ENCODE assay signal across 17 mouse cellular contexts in genomic region chr3:116398543-116398942, GRCm38 (mm10). TPM values are rescaled to one million over a fixed set of nuclear protein-coding genes. Genes with fewer than 3 reads are reported as not detected.
DNase-seq lines count a peak whose midpoint lies in the region; ATAC-seq and TF ChIP-seq lines count a peak whose summit lies in the region.
"Had no signal": no experiment of that assay in that cellular context is flagged by ENCODE, and none has a peak within 500 bp of the region (broad histone marks: within the 10 kb centered on the region; RNA-seq: fewer than 3 reads in every experiment).

No protein-coding gene starts in this region.

- H3K9me3 ChIP-seq in hindbrain, embryonic 13.5 days = no peaks in the 10 kb centered on the region
- no peaks in the 10 kb centered on the region for H3K9me3 ChIP-seq in hindbrain, postnatal 0 days (ENCODE audit: low read length)
- no peaks in the 10 kb centered on the region for H3K9me3 ChIP-seq in forebrain, postnatal 0 days (ENCODE audit: low read length)
- H3K9me3 ChIP-seq: embryonic facial prominence, embryonic 13.5 days; heart, embryonic 15.5 days had no signal

- 78% methylated on average over 10 of the region's 10 CpGs for WGBS in hindbrain, embryonic 13.5 days
- WGBS in hindbrain, postnatal 0 days = 73% methylated on average over 10 of the region's 10 CpGs
- 53% methylated on average over 10 of the region's 10 CpGs for WGBS in forebrain, postnatal 0 days

- H3K4me2 ChIP-seq in hindbrain, embryonic 13.5 days = peak overlapping the region; percentile 6; the same call in 1 of the 2 replicates
- H3K4me2 ChIP-seq in hindbrain, postnatal 0 days (ENCODE audit: low read depth, low read length) = no peak overlapping the region
- peak overlapping the region; percentile 33 for H3K4me2 ChIP-seq in forebrain, postnatal 0 days (ENCODE audit: low read depth)
- H3K4me2 ChIP-seq: embryonic facial prominence, embryonic 13.5 days; heart, embryonic 15.5 days had no signal

- H3K27me3 ChIP-seq in hindbrain, embryonic 13.5 days = no peaks in the 10 kb centered on the region
- H3K27me3 ChIP-seq in hindbrain, postnatal 0 days (ENCODE audit: insufficient read depth, low read length) = no peaks in the 10 kb centered on the region
- no peaks in the 10 kb centered on the region for H3K27me3 ChIP-seq in forebrain, postnatal 0 days (ENCODE audit: insufficient read depth, low read length)
- H3K27me3 ChIP-seq: embryonic facial prominence, embryonic 13.5 days; heart, embryonic 15.5 days; Patski had no signal

- no peaks in the 10 kb centered on the region for H3K36me3 ChIP-seq in hindbrain, embryonic 13.5 days
- H3K36me3 ChIP-seq in hindbrain, postnatal 0 days (ENCODE audit: insufficient read depth, low read length) = no peaks in the 10 kb centered on the region
- no peaks in the 10 kb centered on the region for H3K36me3 ChIP-seq in forebrain, postnatal 0 days (ENCODE audit: insufficient read depth)
- H3K36me3 ChIP-seq: embryonic facial prominence, embryonic 13.5 days; heart, embryonic 15.5 days had no signal

- H3K27ac ChIP-seq in hindbrain, embryonic 13.5 days = no peak overlapping the region
- H3K27ac ChIP-seq in hindbrain, postnatal 0 days = no peak overlapping the region
- H3K27ac ChIP-seq in forebrain, postnatal 0 days (ENCODE audit: low read depth, low read length) = 0 out of 2 replicates have a peak overlapping the region, but pooled peaks have one; percentile 3
- H3K27ac ChIP-seq: heart, embryonic 15.5 days had no signal

- no peak overlapping the region for H3K4me3 ChIP-seq in hindbrain, embryonic 13.5 days
- no peak overlapping the region for H3K4me3 ChIP-seq in hindbrain, postnatal 0 days (ENCODE audit: low read length)
- 0 out of 2 replicates have a peak overlapping the region, but pooled peaks have one; percentile 5 for H3K4me3 ChIP-seq in forebrain, postnatal 0 days (ENCODE audit: low read depth, low read length)
- H3K4me3 ChIP-seq: embryonic facial prominence, embryonic 13.5 days; heart, embryonic 15.5 days had no signal

- H3K9ac ChIP-seq in hindbrain, embryonic 13.5 days = no peak overlapping the region
- H3K9ac ChIP-seq in hindbrain, postnatal 0 days (replicated peaks; ENCODE audit: low read length) = no peak overlapping the region
- no peak overlapping the region for H3K9ac ChIP-seq in forebrain, postnatal 0 days
- H3K9ac ChIP-seq: embryonic facial prominence, embryonic 13.5 days; heart, embryonic 15.5 days had no signal

- no peak for ATAC-seq in hindbrain, embryonic 13.5 days (ENCODE audit: low FRiP score)
- no peak for ATAC-seq in hindbrain, postnatal 0 days
- peak; percentile 20 for ATAC-seq in forebrain, postnatal 0 days
- ATAC-seq: Patski had no signal

- no peak for TF ChIP-seq CTCF in hindbrain, postnatal 0 days (IDR thresholded peaks at IDR 0.05; ENCODE audit: low read depth)
- no peak for TF ChIP-seq CTCF in forebrain, postnatal 0 days (IDR thresholded peaks at IDR 0.05; ENCODE audit: low read depth)

- H3K4me1 ChIP-seq in hindbrain, embryonic 13.5 days (replicated peaks) = peaks cover 19% of the 10 kb centered on the region
- H3K4me1 ChIP-seq in hindbrain, postnatal 0 days (ENCODE audit: insufficient read depth, low read length) = no peaks in the 10 kb centered on the region
- H3K4me1 ChIP-seq in forebrain, postnatal 0 days (ENCODE audit: insufficient read depth) = 0 out of 2 replicates have a peak, but pooled peaks cover 4% of the 10 kb centered on the region
- H3K4me1 ChIP-seq: heart, embryonic 15.5 days had no signal

- no peak for DNase-seq in hindbrain, postnatal 0 days (ENCODE audit: low spot score)
- peak; percentile 19 for DNase-seq in T-cell, adult 2 months (ENCODE audit: low spot score)
- DNase-seq in forebrain, postnatal 0 days = no peak
- peak; percentile 11 to 14 for DNase-seq in thymus, adult 18-20 months
- no peak for DNase-seq in kidney, postnatal 25 days
- no peak for DNase-seq in heart, postnatal 4 days
- DNase-seq in kidney, adult 18-20 months = no peak
- DNase-seq: adrenal gland, postnatal 14 days; cerebellum, adult 8-10 months; kidney, adult 11 months; layer of hippocampus, adult 9-11 months; lung, postnatal 36 days; right cerebral cortex, adult 18-20 months had no signal

RNA-seq across cellular contexts. Expression of gene Cdc14a, which starts 25.3 kb away (rescaled TPM):
- polyA plus RNA-seq in hindbrain, embryonic 13.5 days (2015; fragmentation: Nextera tagmentation; extraction: Ambion mirVana) = 6.8 and 7.0 TPM in 2 replicates
- 7.2 and 13.3 TPM in 2 replicates for total RNA-seq in hindbrain, postnatal 0 days (2014; rRNA removed)
- 3.8 and 4.3 TPM in 2 replicates for polyA plus RNA-seq in hindbrain, postnatal 0 days (2015; fragmentation: Nextera tagmentation; extraction: Ambion mirVana)
- 3.2 and 4.1 TPM in 2 replicates for total RNA-seq in forebrain, postnatal 0 days (2014; rRNA removed)
- 2.0 and 3.1 TPM in 2 replicates for polyA plus RNA-seq in forebrain, postnatal 0 days (2015; fragmentation: Nextera tagmentation; extraction: Ambion mirVana)
- 1 to 10 TPM; 5.3 to 5.8 TPM for total RNA-seq in heart, postnatal 4 days (2021)

Comparison
In these comparisons a context has a peak if more than half of its experiments do, and no peak if none do; other contexts are left out.
1. DNase-seq: peak in T-cell, adult 2 months (single experiment) and thymus, adult 18-20 months (2 of 2); none in hindbrain, postnatal 0 days (single experiment), forebrain, postnatal 0 days (single experiment), kidney, postnatal 25 days (0 of 2), heart, postnatal 4 days (single experiment) and kidney, adult 18-20 months (single experiment).